Mouse (Mus musculus) intestine, embryonic 15.5 days (tissue): ENCODE measurements around the gene Nckap5. TPM values are rescaled to one million over a fixed set of nuclear protein-coding genes. Genes with fewer than 3 reads are reported as not detected.
A peak's percentile ranks its signal among the peaks of the same experiment; 100 is the strongest.

Experiments
- ATAC-seq: fragments of 200-750 bp; cut with Nextera tagmentation; 2 replicates; pipeline ENCODE4 v1.8.0; 2017; ENCODE audit warnings: moderate TSS enrichment, moderate library complexity
- H3K27ac ChIP-seq: fragments of 300-500 bp; sonication (generic); 2 replicates; pipeline ENCODE4 v1.5.1; 2015; ENCODE audit warnings: mild to moderate bottlenecking, inconsistent platforms
- H3K27me3 ChIP-seq: fragments of 300-500 bp; sonication (generic); replicated peaks from 2 replicates; pipeline ENCODE4 v1.6.1; 2015; ENCODE audit warnings: inconsistent platforms
- H3K36me3 ChIP-seq: fragments of 300-500 bp; sonication (generic); 2 replicates; pipeline ENCODE4 v1.6.1; 2015; ENCODE audit warnings: inconsistent platforms
- H3K4me1 ChIP-seq: fragments of 300-500 bp; sonication (generic); replicated peaks from 2 replicates; pipeline ENCODE4 v1.6.1; 2015; ENCODE audit warnings: inconsistent platforms
- H3K4me2 ChIP-seq: fragments of 300-500 bp; sonication (generic); replicated peaks from 2 replicates; pipeline ENCODE4 v1.6.1; 2015; ENCODE audit warnings: mild to moderate bottlenecking, inconsistent platforms
- H3K4me3 ChIP-seq: fragments of 300-500 bp; sonication (generic); replicated peaks from 2 replicates; pipeline ENCODE4 v1.5.1; 2015; ENCODE audit warnings: inconsistent platforms
- H3K9ac ChIP-seq: fragments of 300-500 bp; sonication (generic); 2 replicates; pipeline ENCODE4 v1.6.1; 2015; ENCODE audit warnings: inconsistent platforms
- H3K9me3 ChIP-seq: fragments of 300-500 bp; sonication (generic); 2 replicates; pipeline ENCODE4 v1.6.1; 2016; ENCODE audit warnings: inconsistent platforms
- WGBS: fragments of 180-500 bp; shearing (Covaris S2); methylation state at CpG from one replicate; pipeline ENCODE4 v1.1.7; 2015; 5-methylcytosine and 5-hydroxymethylcytosine counted together
- polyA plus RNA-seq: library from polyadenylated mRNA; unstranded; fragments of >200 nt; fragmentation: Nextera tagmentation; extraction: Ambion mirVana; gene quantifications from 2 replicates; pipeline ENCODE4 v1.2.1, GENCODE M21; 2015

The Nckap5 gene
- polyA plus RNA-seq, 1 experiment from 2014 or later, result 11.4 TPM

- Histone ChIP-seq H3K27ac (no peak overlapping the region), H3K9ac (no peak overlapping the region), H3K27me3 (no peaks in the 10 kb centered on the region), H3K4me2 (no peak overlapping the region), H3K4me3 (no peak overlapping the region), H3K9me3 (no peaks in the 10 kb centered on the region), H3K36me3 (no peaks in the 10 kb centered on the region), H3K4me1 (no peaks in the 10 kb centered on the region)
- ATAC-seq, result no peak
- WGBS, result 56% methylated on average over 6 of the region's 6 CpGs
These were observed 862.9 kb downstream of the Nckap5 start for GRCm38 (mm10) chr1:125967671-125968070.

GRCm38 (mm10) chr1:125951026-125951425, 879.6 kb downstream of the Nckap5 start:
- whole genome bisulfite sequencing, result 88% methylated on average over 3 of the region's 3 CpGs
- Histone ChIP-seq H3K27me3 (no peaks in the 10 kb centered on the region), H3K27ac (no peak overlapping the region)

GRCm38 (mm10) chr1:125949076-125949475, 881.5 kb downstream of the Nckap5 start:
- H3K9ac ChIP-seq, result no peak overlapping the region
- H3K4me2 ChIP-seq, result no peak overlapping the region
- no peaks in the 10 kb centered on the region for H3K4me1 ChIP-seq
- ATAC-seq, result no peak
- no peaks in the 10 kb centered on the region for H3K27me3 ChIP-seq
- WGBS, result 68% methylated on average over 6 of the region's 6 CpGs
- H3K27ac ChIP-seq, result no peak overlapping the region
- no peak overlapping the region for H3K4me3 ChIP-seq
- no peaks in the 10 kb centered on the region for H3K36me3 ChIP-seq
- H3K9me3 ChIP-seq, result no peaks in the 10 kb centered on the region

More at GRCm38 (mm10) chr1:125951026-125951425, 879.6 kb downstream of the Nckap5 start:
- no peak overlapping the region for H3K4me2 ChIP-seq
- no peaks in the 10 kb centered on the region for H3K9me3 ChIP-seq
- H3K36me3 ChIP-seq, result no peaks in the 10 kb centered on the region
- H3K9ac ChIP-seq, result no peak overlapping the region
- H3K4me3 ChIP-seq, result no peak overlapping the region
- no peaks in the 10 kb centered on the region for H3K4me1 ChIP-seq
- no peak for ATAC-seq

- Histone ChIP-seq H3K9ac (no peak overlapping the region), H3K9me3 (no peaks in the 10 kb centered on the region), H3K4me1 (no peaks in the 10 kb centered on the region), H3K36me3 (no peaks in the 10 kb centered on the region), H3K4me2 (no peak overlapping the region), H3K27me3 (no peaks in the 10 kb centered on the region), H3K27ac (no peak overlapping the region), H3K4me3 (no peak overlapping the region)
- WGBS, result 28% methylated on average over 9 of the region's 9 CpGs
- ATAC-seq, result no peak
These were observed 885.5 kb downstream of the Nckap5 start for GRCm38 (mm10) chr1:125945136-125945535.

- no peak overlapping the region for H3K9ac ChIP-seq
- H3K4me2 ChIP-seq, result no peak overlapping the region
- H3K4me1 ChIP-seq, result no peaks in the 10 kb centered on the region
- no peak for ATAC-seq
- WGBS, result 60% methylated on average over 1 of the region's 1 CpGs
- no peak overlapping the region for H3K4me3 ChIP-seq
- H3K27ac ChIP-seq, result no peak overlapping the region
- H3K36me3 ChIP-seq, result no peaks in the 10 kb centered on the region
- H3K9me3 ChIP-seq, result no peaks in the 10 kb centered on the region
- no peaks in the 10 kb centered on the region for H3K27me3 ChIP-seq
These were observed 887.3 kb downstream of the Nckap5 start for GRCm38 (mm10) chr1:125943305-125943704.

GRCm38 (mm10) chr1:125925486-125925885, 905.1 kb downstream of the Nckap5 start:
- no peaks in the 10 kb centered on the region for H3K27me3 ChIP-seq
- H3K4me3 ChIP-seq, result no peak overlapping the region
- H3K4me1 ChIP-seq, result no peaks in the 10 kb centered on the region
- H3K27ac ChIP-seq, result no peak overlapping the region
- no peaks in the 10 kb centered on the region for H3K9me3 ChIP-seq
- no peak overlapping the region for H3K4me2 ChIP-seq
- ATAC-seq, result no peak
- no peak overlapping the region for H3K9ac ChIP-seq
- WGBS, result 94% methylated on average over 10 of the region's 10 CpGs
- H3K36me3 ChIP-seq, result no peaks in the 10 kb centered on the region

- Histone ChIP-seq H3K4me2 (no peak overlapping the region), H3K36me3 (no peaks in the 10 kb centered on the region), H3K27ac (no peak overlapping the region), H3K9me3 (no peaks in the 10 kb centered on the region), H3K4me3 (no peak overlapping the region), H3K4me1 (no peaks in the 10 kb centered on the region), H3K27me3 (no peaks in the 10 kb centered on the region), H3K9ac (no peak overlapping the region)
- WGBS, result 70% methylated on average over 2 of the region's 2 CpGs
- no peak for ATAC-seq
These were observed 907.5 kb downstream of the Nckap5 start for GRCm38 (mm10) chr1:125923062-125923461.

- no peak overlapping the region for H3K9ac ChIP-seq
- no peak overlapping the region for H3K4me2 ChIP-seq
- 86% methylated on average over 3 of the region's 3 CpGs for WGBS
- no peaks in the 10 kb centered on the region for H3K4me1 ChIP-seq
- no peak overlapping the region for H3K27ac ChIP-seq
- H3K36me3 ChIP-seq, result no peaks in the 10 kb centered on the region
- H3K27me3 ChIP-seq, result no peaks in the 10 kb centered on the region
- H3K4me3 ChIP-seq, result no peak overlapping the region
- H3K9me3 ChIP-seq, result no peaks in the 10 kb centered on the region
- ATAC-seq, result no peak
These were observed 909.9 kb downstream of the Nckap5 start for GRCm38 (mm10) chr1:125920696-125921095.

- peak; percentile 19; the same call in 1 of the 2 replicates for ATAC-seq
These were observed 917.7 kb downstream of the Nckap5 start, which contains the start of gene Lypd1 for GRCm38 (mm10) chr1:125912601-125913600. Gene Lypd1 (minus strand): TSS chr1:125913101.

GRCm38 (mm10) chr1:125911901-125912445, 918.6 kb downstream of the Nckap5 start:
- Histone ChIP-seq H3K4me1 (peaks cover 17% of the 10 kb centered on the region), H3K9ac (no peak overlapping the region), H3K4me3 (peak overlapping the region; percentile 40), H3K4me2 (peak overlapping the region; percentile 78), H3K9me3 (no peaks in the 10 kb centered on the region), H3K27me3 (peaks cover 40% of the 10 kb centered on the region), H3K36me3 (no peaks in the 10 kb centered on the region), H3K27ac (no peak overlapping the region)
- ATAC-seq, result peak; percentile 67
- under 1% methylated on average over 43 of the region's 43 CpGs for WGBS

More at GRCm38 (mm10) chr1:125912601-125913600, 917.7 kb downstream of the Nckap5 start, which contains the start of gene Lypd1:
- 7% methylated on average over 30 of the region's 30 CpGs for WGBS
- H3K27ac ChIP-seq, result no peak within 1 kb of the TSS
- peak within 1 kb of the TSS; percentile 40 for H3K4me3 ChIP-seq
- H3K4me2 ChIP-seq, result peak within 1 kb of the TSS; percentile 78
- no peaks in the 10 kb centered on the region for H3K9me3 ChIP-seq
- H3K27me3 ChIP-seq, result peaks cover 40% of the 10 kb centered on the region
- no peak within 1 kb of the TSS for H3K9ac ChIP-seq
- H3K36me3 ChIP-seq, result no peaks in the 10 kb centered on the region
- H3K4me1 ChIP-seq, result peaks cover 17% of the 10 kb centered on the region

- ATAC-seq, result peak; percentile 66
- peak overlapping the region; percentile 78 for H3K4me2 ChIP-seq
- H3K4me1 ChIP-seq, result peaks cover 17% of the 10 kb centered on the region
- H3K4me3 ChIP-seq, result peak overlapping the region; percentile 40
- no peaks in the 10 kb centered on the region for H3K36me3 ChIP-seq
- under 1% methylated on average over 35 of the region's 35 CpGs for WGBS
- peaks cover 40% of the 10 kb centered on the region for H3K27me3 ChIP-seq
- H3K27ac ChIP-seq, result no peak overlapping the region
- no peaks in the 10 kb centered on the region for H3K9me3 ChIP-seq
- H3K9ac ChIP-seq, result peak overlapping the region; percentile 33
These were observed 919.2 kb downstream of the Nckap5 start for GRCm38 (mm10) chr1:125911337-125911900.

GRCm38 (mm10) chr1:125910871-125911265, 919.7 kb downstream of the Nckap5 start:
- H3K4me1 ChIP-seq, result peaks cover 17% of the 10 kb centered on the region
- no peak overlapping the region for H3K27ac ChIP-seq
- peaks cover 40% of the 10 kb centered on the region for H3K27me3 ChIP-seq
- 3% methylated on average over 9 of the region's 9 CpGs for whole genome bisulfite sequencing
- H3K36me3 ChIP-seq, result no peaks in the 10 kb centered on the region
- no peak overlapping the region for H3K9ac ChIP-seq
- peak overlapping the region; percentile 78 for H3K4me2 ChIP-seq
- H3K9me3 ChIP-seq, result no peaks in the 10 kb centered on the region
- peak; percentile 57 for ATAC-seq
- peak overlapping the region; percentile 40; the same call in 1 of the 2 replicates for H3K4me3 ChIP-seq
